Mouse (Mus musculus): Measurements from ENCODE around the gene Slc4a1.

- TF ChIP-seq CTCF (IDR thresholded peaks at IDR 0.05; ENCODE audit: low read depth) (no peak), EP300 (IDR thresholded peaks at IDR 0.05; ENCODE audit: low read depth) (no peak)
Measured at GRCm38 (mm10) chr11:102342742-102343141, 23.3 kb downstream of the Slc4a1 start.
